Mouse (Mus musculus): Measurements from ENCODE around the gene Sec22b. TPM values are rescaled to one million over a fixed set of nuclear protein-coding genes. Genes with fewer than 3 reads are reported as not detected.

The Sec22b gene
- polyA plus RNA-seq, 1 experiment = not detected

DNA sequence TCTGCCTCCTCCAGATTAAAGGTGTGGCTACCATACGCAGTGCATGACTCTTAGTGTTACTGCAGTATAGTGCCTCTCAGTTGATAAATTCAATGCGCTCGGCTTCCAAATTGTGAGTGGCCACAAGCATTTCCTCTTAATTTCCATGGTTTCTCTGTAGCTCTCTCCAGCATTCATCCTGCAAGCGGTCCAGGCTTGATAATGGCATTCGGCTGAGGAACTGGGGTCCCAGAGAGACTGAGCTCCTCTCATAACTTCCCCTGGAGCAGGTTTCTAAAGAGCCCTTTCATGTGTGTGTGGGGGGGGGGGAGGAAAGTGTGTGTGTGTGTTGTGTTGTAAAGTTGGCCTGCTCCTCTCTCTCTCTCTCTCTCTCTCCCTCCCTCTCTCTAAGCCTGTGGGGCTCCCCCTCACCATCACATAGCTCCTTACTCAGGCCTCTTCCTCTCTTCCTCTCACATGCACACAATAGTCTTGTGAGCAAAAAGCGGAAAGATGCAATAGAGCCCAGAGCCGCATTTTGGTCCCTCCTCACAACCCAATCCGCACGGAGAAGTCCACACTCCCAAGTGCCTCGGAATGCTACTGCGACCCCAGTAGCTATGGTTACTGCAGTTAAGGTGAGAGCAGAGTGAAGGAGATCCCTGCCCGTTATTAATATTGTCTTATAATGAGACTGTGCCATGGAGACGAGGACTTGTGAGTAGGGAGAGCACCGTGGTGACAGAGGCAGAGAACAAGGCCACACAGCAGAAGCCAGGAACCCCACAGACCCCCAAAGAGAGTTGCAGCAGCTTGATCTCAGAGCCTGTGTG lies 60.0 kb downstream of the Sec22b start:
- 66% methylated on average over 14 of the region's 14 CpGs for WGBS
- Histone ChIP-seq H3K4me3 (ENCODE audit: insufficient read depth, low read depth, low read length) (no peak overlapping the region), H3K4me1 (ENCODE audit: control insufficient read depth, insufficient read depth, low read length) (no peaks in the 10 kb centered on the region), H3K27ac (ENCODE audit: insufficient read depth, low read depth, low read length) (no peak overlapping the region)
- no peak for TF ChIP-seq POLR2A (IDR thresholded peaks at IDR 0.05; ENCODE audit: insufficient read depth, low read depth, low read length)
- TF ChIP-seq CTCF (IDR thresholded peaks at IDR 0.05; ENCODE audit: insufficient read depth, low read depth, low read length) = no peak

- TF ChIP-seq CTCF (IDR thresholded peaks at IDR 0.05; ENCODE audit: insufficient read depth, low read depth, low read length) (no peak), POLR2A (IDR thresholded peaks at IDR 0.05; ENCODE audit: insufficient read depth, low read depth, low read length) (no peak)
- no peak overlapping the region for H3K27ac ChIP-seq (ENCODE audit: insufficient read depth, low read depth, low read length)
- 81% methylated on average over 6 of the region's 6 CpGs for WGBS
- H3K4me3 ChIP-seq (ENCODE audit: insufficient read depth, low read depth, low read length) = no peak overlapping the region
- no peaks in the 10 kb centered on the region for H3K4me1 ChIP-seq (ENCODE audit: control insufficient read depth, insufficient read depth, low read length)
Measured at GRCm38 (mm10) chr3:97961962-97962361, 61.0 kb downstream of the Sec22b start.

DNA sequence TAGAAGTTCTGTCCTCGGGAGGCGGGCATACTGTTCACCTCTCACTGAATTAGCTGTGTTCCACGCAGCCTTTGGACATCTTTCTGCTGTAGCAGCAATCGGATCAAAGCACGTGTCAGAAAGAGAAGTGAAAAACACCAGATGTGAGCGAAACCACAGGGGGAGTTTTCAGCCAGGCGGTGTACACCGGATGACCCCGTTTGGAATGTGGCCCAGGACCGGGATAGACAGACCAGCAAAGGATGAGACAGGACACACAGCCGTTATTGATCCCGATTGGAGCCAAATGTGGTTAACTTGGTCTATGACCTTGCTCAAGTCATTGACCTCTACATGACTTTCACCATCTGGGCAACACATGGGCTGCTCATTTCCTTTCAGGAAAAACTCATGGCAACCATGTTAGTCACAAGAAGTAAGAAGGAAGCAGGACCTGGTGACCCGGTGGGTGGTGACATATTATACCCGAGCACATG lies 63.9 kb downstream of the Sec22b start:
- H3K4me3 ChIP-seq (ENCODE audit: insufficient read depth, low read depth, low read length) = no peak overlapping the region
- 86% methylated on average over 14 of the region's 14 CpGs for WGBS
- no peak overlapping the region for H3K27ac ChIP-seq (ENCODE audit: insufficient read depth, low read depth, low read length)
- TF ChIP-seq POLR2A (IDR thresholded peaks at IDR 0.05; ENCODE audit: insufficient read depth, low read depth, low read length) (no peak), CTCF (IDR thresholded peaks at IDR 0.05; ENCODE audit: insufficient read depth, low read depth, low read length) (no peak)
- no peaks in the 10 kb centered on the region for H3K4me1 ChIP-seq (ENCODE audit: control insufficient read depth, insufficient read depth, low read length)

GRCm38 (mm10) chr3:97967627-97968026 lies 66.6 kb downstream of the Sec22b start:
- TF ChIP-seq CTCF (IDR thresholded peaks at IDR 0.05; ENCODE audit: insufficient read depth, low read depth, low read length) (no peak), POLR2A (IDR thresholded peaks at IDR 0.05; ENCODE audit: insufficient read depth, low read depth, low read length) (no peak)
- Histone ChIP-seq H3K4me1 (ENCODE audit: control insufficient read depth, insufficient read depth, low read length) (no peaks in the 10 kb centered on the region), H3K27ac (ENCODE audit: insufficient read depth, low read depth, low read length) (no peak overlapping the region), H3K4me3 (ENCODE audit: insufficient read depth, low read depth, low read length) (no peak overlapping the region)
- 71% methylated on average over 2 of the region's 2 CpGs for WGBS

DNA sequence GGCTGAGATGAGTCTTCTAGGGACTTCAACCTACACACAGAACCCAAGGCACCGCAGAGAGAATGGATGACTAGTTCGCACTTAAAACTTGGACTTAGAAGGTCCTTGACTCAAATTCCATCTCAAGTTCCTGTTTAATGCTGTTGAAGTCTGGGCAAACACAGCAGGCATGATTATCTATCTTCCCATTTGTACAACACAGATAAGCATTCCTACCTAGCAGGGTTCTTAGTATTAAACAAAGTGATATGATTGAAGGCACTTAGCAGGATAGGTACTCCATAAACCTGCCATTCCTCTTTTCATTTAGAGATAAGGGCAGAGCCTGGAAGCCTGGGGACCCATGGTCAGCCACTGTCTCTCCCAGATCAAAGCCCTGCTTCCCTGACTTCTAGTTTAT lies 67.2 kb downstream of the Sec22b start:
- Histone ChIP-seq H3K27ac (ENCODE audit: insufficient read depth, low read depth, low read length) (no peak overlapping the region), H3K4me1 (ENCODE audit: control insufficient read depth, insufficient read depth, low read length) (no peaks in the 10 kb centered on the region), H3K4me3 (ENCODE audit: insufficient read depth, low read depth, low read length) (no peak overlapping the region)
- whole genome bisulfite sequencing = 86% methylated on average over 2 of the region's 2 CpGs
- no peak for TF ChIP-seq POLR2A (IDR thresholded peaks at IDR 0.05; ENCODE audit: insufficient read depth, low read depth, low read length)
- TF ChIP-seq CTCF (IDR thresholded peaks at IDR 0.05; ENCODE audit: insufficient read depth, low read depth, low read length) = no peak

GRCm38 (mm10) chr3:97969019-97969418 lies 68.0 kb downstream of the Sec22b start:
- Histone ChIP-seq H3K27ac (ENCODE audit: insufficient read depth, low read depth, low read length) (no peak overlapping the region), H3K4me1 (ENCODE audit: control insufficient read depth, insufficient read depth, low read length) (no peaks in the 10 kb centered on the region), H3K4me3 (ENCODE audit: insufficient read depth, low read depth, low read length) (no peak overlapping the region)
- WGBS = 83% methylated on average over 1 of the region's 1 CpGs
- no peak for TF ChIP-seq CTCF (IDR thresholded peaks at IDR 0.05; ENCODE audit: insufficient read depth, low read depth, low read length)
- TF ChIP-seq POLR2A (IDR thresholded peaks at IDR 0.05; ENCODE audit: insufficient read depth, low read depth, low read length) = no peak

GRCm38 (mm10) chr3:97971117-97971516 lies 70.1 kb downstream of the Sec22b start:
- H3K4me1 ChIP-seq (ENCODE audit: control insufficient read depth, insufficient read depth, low read length) = no peaks in the 10 kb centered on the region
- H3K27ac ChIP-seq (ENCODE audit: insufficient read depth, low read depth, low read length) = no peak overlapping the region
- no peak overlapping the region for H3K4me3 ChIP-seq (ENCODE audit: insufficient read depth, low read depth, low read length)
- 61% methylated on average over 7 of the region's 7 CpGs for WGBS
- TF ChIP-seq CTCF (IDR thresholded peaks at IDR 0.05; ENCODE audit: insufficient read depth, low read depth, low read length) (no peak), POLR2A (IDR thresholded peaks at IDR 0.05; ENCODE audit: insufficient read depth, low read depth, low read length) (no peak)

DNA sequence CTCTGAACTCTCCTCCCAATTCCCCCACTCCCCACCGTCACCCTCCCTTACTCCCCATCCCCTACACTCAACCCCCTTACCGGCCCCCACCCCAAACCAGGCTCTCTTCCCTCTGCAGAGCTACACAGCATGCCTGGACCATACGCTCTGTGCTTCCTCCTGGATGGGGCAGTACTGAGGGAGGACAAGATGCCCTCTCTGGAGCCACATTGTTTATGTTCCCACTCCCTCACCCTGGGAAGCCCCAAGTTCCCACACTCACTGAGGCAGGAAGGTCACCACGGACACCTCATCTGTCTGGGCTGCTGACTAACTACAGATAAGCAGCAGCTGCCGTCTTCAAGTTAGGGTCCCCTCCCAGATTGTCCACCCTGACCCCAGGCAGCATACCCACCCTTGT lies 71.2 kb downstream of the Sec22b start:
- no peak overlapping the region for H3K4me3 ChIP-seq (ENCODE audit: insufficient read depth, low read depth, low read length)
- no peaks in the 10 kb centered on the region for H3K4me1 ChIP-seq (ENCODE audit: control insufficient read depth, insufficient read depth, low read length)
- no peak for TF ChIP-seq POLR2A (IDR thresholded peaks at IDR 0.05; ENCODE audit: insufficient read depth, low read depth, low read length)
- TF ChIP-seq CTCF (IDR thresholded peaks at IDR 0.05; ENCODE audit: insufficient read depth, low read depth, low read length) = no peak
- no peak overlapping the region for H3K27ac ChIP-seq (ENCODE audit: insufficient read depth, low read depth, low read length)
- 69% methylated on average over 5 of the region's 5 CpGs for WGBS

DNA sequence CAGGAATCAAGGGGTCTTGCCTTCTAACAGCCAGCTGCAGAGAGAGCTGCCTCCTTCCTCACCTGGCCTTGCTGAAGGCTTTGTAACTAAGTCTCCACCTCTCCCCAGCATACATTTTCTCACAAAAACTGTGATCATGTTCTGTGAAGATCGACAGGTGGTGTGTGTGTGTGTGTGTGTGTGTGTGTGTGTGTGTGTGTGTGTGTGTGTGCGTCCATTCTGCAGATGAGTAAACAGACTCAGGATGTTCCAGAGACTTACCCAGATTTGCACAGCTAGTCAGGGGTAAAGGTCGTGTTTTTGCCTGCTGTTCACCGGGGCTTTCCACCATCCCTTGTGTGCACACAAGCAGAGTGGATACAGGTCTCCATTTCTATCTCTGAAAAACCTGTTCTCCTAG lies 71.7 kb downstream of the Sec22b start:
- 89% methylated on average over 4 of the region's 4 CpGs for WGBS
- H3K27ac ChIP-seq (ENCODE audit: insufficient read depth, low read depth, low read length) = no peak overlapping the region

More for the DNA sequence above, 71.7 kb downstream of the Sec22b start:
- TF ChIP-seq POLR2A (IDR thresholded peaks at IDR 0.05; ENCODE audit: insufficient read depth, low read depth, low read length) (no peak), CTCF (IDR thresholded peaks at IDR 0.05; ENCODE audit: insufficient read depth, low read depth, low read length) (no peak)
- H3K4me1 ChIP-seq (ENCODE audit: control insufficient read depth, insufficient read depth, low read length) = no peaks in the 10 kb centered on the region
- no peak overlapping the region for H3K4me3 ChIP-seq (ENCODE audit: insufficient read depth, low read depth, low read length)

Other genes with a start within 250 kb of the Sec22b start
- gene Prkab2, start 243.0 kb upstream of the Sec22b start, polyA plus RNA-seq (2012; ENCODE audit: insufficient read depth, insufficient read length, low replicate concordance, missing spikeins) = not detected in 2 replicates
- not detected in 2 replicates for gene Gm17651, start 226.5 kb upstream of the Sec22b start, polyA plus RNA-seq (2012; ENCODE audit: insufficient read depth, insufficient read length, low replicate concordance, missing spikeins)
- 39.5 and 82.8 TPM in 2 replicates for gene Pde4dip, start 12.5 kb upstream of the Sec22b start, polyA plus RNA-seq (2012; ENCODE audit: insufficient read depth, insufficient read length, low replicate concordance, missing spikeins)
- gene Notch2, start 112.3 kb downstream of the Sec22b start, polyA plus RNA-seq (2012; ENCODE audit: insufficient read depth, insufficient read length, low replicate concordance, missing spikeins) = 43.4 TPM in 1 of 2 replicates, not detected in the other